Mouse (Mus musculus): Measurements from ENCODE around the gene Rbm17. TPM values are rescaled to one million over a fixed set of nuclear protein-coding genes. Genes with fewer than 3 reads are reported as not detected.

Rbm17 gene
- polyA plus RNA-seq, 1 experiment, result 88.0 TPM

DNA sequence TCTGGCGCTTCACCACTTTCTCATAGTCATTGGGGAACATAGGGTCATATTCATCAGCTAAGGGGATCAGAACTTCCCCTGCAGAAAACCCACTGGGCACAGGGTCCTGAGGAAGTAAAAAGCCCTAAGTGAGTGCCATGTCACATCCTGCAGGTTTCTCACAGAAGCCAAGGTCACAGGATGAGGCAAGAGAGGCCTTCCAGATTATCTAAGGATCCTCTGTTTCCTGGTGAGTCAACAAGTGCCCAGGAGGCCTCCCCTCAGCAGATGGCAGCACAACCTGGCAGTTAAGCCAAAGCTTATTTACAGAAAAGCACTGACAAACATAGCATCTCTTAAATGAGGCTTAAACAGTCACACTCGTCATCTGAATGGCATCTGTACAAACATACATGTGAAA lies 7.3 kb downstream of the Rbm17 start:
- no peak for DNase-seq (ENCODE audit: low spot score)

DNA sequence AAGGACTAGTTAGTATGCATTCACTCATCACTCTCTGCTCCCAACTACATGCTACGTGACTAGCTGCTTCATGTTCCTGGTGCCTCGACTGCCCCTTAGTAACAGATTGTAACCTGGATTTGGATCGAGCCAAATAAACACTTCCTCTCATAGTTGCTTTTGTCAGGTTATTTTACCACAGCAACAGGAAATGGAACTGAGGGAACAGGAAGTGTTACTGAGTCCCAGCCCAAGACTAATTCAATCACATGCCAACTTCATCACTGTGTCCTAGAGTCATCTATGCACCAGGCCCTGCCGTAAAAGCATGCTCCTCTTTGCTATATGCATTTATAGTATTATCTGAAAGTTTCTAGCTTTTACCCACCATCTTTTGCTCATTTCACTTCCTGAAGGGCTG lies 16.0 kb downstream of the Rbm17 start:
- DNase-seq (ENCODE audit: low spot score), result no peak

DNA sequence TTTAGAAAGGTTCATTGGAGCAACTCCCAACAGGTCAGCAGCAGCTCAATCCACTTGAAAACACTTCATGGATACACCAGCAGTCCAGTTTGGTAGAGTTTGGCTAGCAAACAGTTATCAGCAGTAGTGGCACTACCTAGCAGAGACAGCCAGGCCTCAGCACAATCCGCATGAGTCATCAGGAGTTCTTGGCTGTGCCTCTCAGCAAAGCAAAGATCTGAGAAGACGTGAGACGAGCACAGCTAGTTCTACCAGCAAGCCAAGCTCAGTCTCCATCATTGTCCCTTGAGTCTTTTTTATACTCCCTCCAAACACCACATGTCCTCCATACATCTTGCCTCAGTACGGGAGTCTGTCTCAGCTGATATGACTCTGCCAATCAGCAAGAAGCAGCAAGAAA lies 24.6 kb downstream of the Rbm17 start:
- no peak for DNase-seq (ENCODE audit: low spot score)

- DNase-seq (ENCODE audit: low spot score), result no peak
Measured at GRCm38 (mm10) chr2:11578187-11578586, 25.8 kb downstream of the Rbm17 start.

DNA sequence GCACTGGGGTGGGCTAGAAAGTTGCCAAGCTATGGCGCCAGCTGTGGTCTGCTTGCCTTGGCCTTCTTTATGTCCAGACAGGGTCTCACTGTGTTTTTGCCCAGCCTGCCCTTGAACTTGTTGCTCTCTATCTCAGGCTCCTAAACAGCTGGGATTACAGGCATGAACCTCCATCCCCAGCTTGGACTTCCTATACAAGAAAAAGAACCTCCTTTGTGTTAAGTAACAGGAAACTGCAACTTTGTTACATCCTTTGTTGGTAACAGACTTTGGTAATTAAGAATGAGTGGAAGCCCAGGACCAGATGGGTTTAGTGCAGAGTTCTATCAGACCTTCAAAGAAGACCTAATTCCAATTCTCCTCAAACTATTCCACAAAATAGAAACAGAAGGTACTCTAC lies 30.3 kb downstream of the Rbm17 start:
- no peak for DNase-seq (ENCODE audit: low spot score)

GRCm38 (mm10) chr2:11571004-11571535 lies 32.9 kb downstream of the Rbm17 start:
- DNase-seq (ENCODE audit: low spot score), result no peak

GRCm38 (mm10) chr2:11568471-11568870 lies 35.5 kb downstream of the Rbm17 start:
- no peak for DNase-seq (ENCODE audit: low spot score)

DNA sequence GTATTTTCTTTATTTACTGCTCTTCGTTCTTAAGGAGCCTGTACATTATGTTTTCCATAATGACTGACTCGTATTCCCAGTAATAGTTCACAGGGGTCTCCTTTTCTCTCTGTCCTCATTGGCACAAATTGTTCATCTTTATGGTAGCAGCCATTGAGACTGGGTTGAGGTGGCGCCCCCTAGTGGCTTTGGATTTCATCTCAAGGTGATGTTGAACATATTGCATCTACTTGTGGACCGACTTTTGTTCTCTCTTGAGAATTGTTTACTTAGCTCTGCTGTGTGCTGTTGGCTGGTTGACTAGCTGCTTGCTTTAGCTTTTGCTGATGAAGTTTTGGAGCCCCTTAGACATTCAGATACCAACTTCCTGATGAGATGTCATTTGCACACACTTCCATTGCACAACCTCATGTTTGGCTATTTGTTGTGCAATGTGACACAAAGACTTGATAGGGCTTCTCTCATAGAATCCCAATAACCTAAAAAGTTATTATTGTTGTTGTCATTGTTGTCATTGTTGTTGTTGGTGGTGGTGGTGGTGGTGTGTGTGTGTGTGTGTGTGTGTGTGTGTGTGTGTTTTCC lies 36.1 kb downstream of the Rbm17 start:
- DNase-seq (ENCODE audit: low spot score), result no peak

DNA sequence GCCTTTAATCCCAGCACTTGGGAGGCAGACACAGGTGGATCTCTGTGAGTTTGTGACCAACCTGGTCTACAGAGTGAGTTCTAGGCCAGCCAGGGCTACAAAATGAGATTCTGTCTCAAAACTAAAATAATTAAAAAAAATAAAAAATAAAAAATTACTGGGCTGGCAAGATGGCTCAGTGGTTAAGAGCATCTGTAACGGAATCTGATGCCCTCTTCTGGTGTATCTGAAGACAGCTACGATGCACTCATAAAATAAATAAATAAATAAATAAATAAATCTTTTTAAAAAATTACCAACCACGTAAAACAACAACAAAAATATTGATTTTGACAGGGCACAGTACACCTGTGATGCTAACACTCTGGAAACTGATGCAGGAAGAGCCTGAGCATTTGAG lies 37.1 kb downstream of the Rbm17 start:
- DNase-seq (ENCODE audit: low spot score), result no peak

GRCm38 (mm10) chr2:11566241-11566640 lies 37.7 kb downstream of the Rbm17 start:
- no peak for DNase-seq (ENCODE audit: low spot score)

DNA sequence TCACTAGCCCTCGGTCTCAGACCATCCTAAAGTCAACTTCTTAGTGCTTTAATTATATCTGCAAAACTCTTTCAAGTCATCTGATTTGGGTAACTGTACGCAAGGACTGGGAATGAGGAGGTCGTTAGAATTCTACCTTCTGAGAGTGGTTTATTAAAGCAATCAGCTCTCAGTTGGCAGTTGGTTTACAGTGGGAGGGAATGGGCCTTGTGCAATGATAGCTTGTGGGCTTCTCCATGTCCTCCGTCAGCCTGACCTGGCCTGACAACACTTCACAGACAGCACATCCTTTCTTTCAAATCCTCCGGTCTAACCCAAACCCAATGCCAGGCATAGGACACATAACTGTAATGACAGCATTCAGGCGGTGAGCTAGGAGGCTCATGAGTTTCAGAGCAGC lies 39.2 kb downstream of the Rbm17 start:
- no peak for DNase-seq (ENCODE audit: low spot score)

DNA sequence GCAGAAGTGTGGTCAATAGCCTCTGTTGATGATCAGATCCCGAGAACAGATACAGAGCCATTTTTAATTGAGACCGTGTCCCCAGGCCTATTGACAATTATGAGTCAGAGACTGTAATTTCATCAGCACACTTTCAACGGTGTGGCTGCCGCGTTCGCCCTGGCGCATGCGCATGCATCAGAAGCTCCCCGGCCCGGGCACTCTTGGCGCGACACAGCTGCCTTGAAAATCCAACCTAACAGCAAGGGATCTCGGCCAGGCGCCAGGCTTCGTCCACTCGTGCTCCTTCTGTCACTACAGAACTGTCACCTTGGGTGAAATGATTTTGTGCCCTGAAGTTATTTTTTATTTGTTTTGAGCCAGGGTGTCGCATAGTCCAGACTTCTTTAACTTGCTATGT lies 40.7 kb downstream of the Rbm17 start:
- no peak for DNase-seq (ENCODE audit: low spot score)

- DNase-seq (ENCODE audit: low spot score), result no peak
Measured at GRCm38 (mm10) chr2:11558654-11559053, 45.3 kb downstream of the Rbm17 start.

GRCm38 (mm10) chr2:11557244-11557643 lies 46.7 kb downstream of the Rbm17 start:
- DNase-seq (ENCODE audit: low spot score), result no peak

DNA sequence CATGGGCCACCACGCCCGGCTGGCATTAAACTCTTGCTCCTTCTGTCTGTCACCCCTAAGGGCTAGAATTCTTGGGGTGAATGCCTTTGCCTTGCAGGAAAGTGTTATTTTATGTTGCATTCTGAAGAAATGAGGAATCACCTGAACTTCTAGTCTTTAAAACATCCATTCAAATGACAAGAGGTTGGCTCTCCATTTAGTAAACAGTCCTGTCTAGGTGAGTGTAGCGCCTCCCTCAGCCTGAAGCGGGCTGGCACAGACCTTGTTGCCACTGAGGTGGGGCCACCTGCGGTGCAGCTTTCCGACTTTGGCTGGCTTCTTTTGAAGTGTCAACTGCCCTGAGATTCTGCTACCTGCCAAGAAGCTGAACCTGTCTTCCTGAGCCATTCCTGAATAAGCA lies 48.6 kb downstream of the Rbm17 start:
- no peak for DNase-seq (ENCODE audit: low spot score)

- peak; percentile 61 for DNase-seq (ENCODE audit: low spot score)
Measured at GRCm38 (mm10) chr2:11553471-11554400, 50.2 kb downstream of the Rbm17 start, which contains the start of gene Pfkfb3. Gene Pfkfb3, minus strand, starts transcription at chr2:11554077.

GRCm38 (mm10) chr2:11552966-11553451 lies 50.9 kb downstream of the Rbm17 start:
- DNase-seq (ENCODE audit: low spot score), result no peak

DNA sequence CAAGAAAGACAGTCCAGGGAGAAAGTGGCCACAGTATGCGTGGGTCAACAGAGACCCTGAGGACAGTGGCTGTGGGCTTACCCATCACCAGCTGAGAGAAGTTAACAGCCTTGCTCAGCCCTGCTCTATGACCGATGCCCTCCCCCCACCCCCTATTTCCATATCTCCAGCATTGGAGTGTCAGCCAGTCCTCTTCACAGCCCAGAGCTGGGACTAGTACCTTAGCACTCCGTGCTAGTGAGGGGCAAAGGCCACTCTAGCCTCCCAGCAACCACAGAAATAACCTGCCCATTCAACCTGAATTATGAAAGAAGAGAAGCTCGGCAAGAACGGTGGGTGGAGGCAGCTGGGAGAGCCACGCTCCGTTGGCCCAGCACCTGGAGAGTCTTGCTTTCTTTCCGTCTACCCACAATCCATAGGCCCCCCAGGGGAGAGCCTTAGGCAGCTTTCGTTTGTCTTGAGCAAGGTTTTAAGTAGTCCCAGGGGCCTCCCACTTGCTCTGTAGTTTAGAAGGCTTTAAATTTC lies 51.6 kb downstream of the Rbm17 start:
- no peak for DNase-seq (ENCODE audit: low spot score)

DNA sequence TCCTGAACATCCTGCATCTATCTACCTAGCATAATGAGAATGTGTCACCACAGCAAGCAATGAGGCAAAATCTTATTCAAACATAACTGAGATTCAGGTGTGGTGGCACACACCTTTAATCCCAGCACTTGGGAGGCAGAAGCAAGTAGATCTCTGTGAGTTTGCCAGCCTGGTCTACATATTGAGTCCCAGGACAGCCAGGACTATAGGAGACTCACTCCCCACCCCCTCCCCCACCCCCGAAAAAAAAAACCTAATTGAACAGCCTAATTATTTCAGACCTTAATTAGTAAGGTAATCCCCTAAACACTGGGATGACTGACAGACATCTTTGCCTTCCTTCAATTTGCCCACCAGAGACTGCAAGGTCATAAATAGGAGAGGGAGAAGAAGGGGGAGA lies 52.2 kb downstream of the Rbm17 start:
- DNase-seq (ENCODE audit: low spot score), result no peak

DNA sequence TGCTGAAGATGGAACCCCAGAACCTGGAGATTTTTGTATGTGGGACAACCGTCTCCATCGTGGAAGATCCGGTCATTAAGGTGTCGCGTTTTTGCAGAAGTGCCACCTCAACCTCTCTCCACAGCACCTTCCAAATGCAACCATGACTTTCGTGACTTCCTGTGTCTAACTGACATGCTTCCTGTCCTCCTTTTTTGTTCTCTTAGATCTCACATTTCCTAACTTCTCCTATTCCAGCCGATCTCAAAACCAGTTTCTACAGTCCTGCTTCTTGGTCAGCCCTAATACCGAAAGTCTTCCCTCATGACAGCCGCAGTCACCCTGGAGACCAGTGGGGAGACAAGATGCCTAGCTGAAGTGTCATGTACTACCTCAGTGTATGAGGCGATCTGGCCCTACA lies 55.4 kb downstream of the Rbm17 start:
- no peak for DNase-seq (ENCODE audit: low spot score)

- DNase-seq (ENCODE audit: low spot score), result no peak
Measured at GRCm38 (mm10) chr2:11547609-11548008, 56.3 kb downstream of the Rbm17 start.

- no peak for DNase-seq (ENCODE audit: low spot score)
Measured at GRCm38 (mm10) chr2:11546091-11546490, 57.9 kb downstream of the Rbm17 start.

DNA sequence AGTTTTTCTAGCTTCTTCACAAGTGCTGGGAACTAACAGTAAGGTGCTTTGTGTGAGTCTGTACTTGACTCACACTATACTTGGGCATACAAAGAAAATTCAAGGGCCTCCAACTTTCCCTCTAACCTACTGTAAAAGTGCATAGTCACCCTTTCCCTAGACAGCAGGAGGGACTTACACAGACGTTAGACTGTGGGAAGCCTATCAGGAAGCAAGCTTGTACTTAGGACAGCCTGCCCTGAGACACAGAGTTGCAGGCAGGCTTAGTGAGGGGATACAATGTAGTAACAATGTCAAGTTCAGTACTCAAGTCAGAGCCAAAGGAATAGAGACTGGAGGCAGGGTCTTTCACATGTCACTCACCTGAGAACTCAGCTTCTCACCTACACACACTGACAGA lies 58.6 kb downstream of the Rbm17 start:
- no peak for DNase-seq (ENCODE audit: low spot score)

Data from urinary bladder, adult 2 months (tissue).